Mouse (Mus musculus): Measurements from ENCODE around the gene Camta1.

- TF ChIP-seq POLR2A (IDR thresholded peaks at IDR 0.05; ENCODE audit: extremely low read depth, insufficient read depth, low read length) (no peak), CTCF (IDR thresholded peaks at IDR 0.05; ENCODE audit: low read depth, low read length) (no peak)
These were observed 667.0 kb downstream of the Camta1 start for GRCm38 (mm10) chr4:151194715-151195097.

Data from liver, adult 2 months (tissue).